Mouse (Mus musculus) layer of hippocampus, postnatal 10 days (tissue): ENCODE measurements around the gene Tnxb. TPM values are rescaled to one million over a fixed set of nuclear protein-coding genes. Genes with fewer than 3 reads are reported as not detected.
A peak's percentile ranks its signal among the peaks of the same experiment; 100 is the strongest.

Source experiments
- DNase-seq, 2 experiments: peaks; one replicate each; pipeline ENCODE4 v3.0.0; 2021; ENCODE audit warnings: low spot score in 2 of 2
- total RNA-seq, 2 experiments: library from RNA; stranded (reverse); gene quantifications; 2 replicates each; pipeline ENCODE4 v1.2.3; 2021

Tnxb gene
- total RNA-seq, 2 experiments from 2014 or later, result 4.1 to 4.7 TPM

DNA sequence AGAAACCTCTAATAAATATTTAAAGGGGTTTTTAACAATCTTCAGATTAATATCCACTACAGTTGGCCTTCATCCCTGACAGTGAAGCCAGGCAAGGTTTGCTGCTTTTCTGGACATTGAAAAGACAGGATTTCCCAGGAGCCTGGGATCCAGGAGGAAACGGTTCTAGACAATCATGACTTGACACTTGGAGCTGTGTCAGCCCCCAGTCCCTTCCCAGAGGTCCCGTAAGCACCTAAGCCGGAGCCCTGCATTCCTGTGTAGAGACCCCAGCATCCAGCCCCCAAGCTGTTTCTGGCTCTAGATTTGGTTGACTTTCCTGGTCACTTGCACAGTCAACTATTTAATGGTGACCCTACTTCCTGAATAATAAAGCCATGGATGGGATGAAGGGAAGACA, 11.7 kb upstream of the Tnxb start:
- no peak for DNase-seq

DNA sequence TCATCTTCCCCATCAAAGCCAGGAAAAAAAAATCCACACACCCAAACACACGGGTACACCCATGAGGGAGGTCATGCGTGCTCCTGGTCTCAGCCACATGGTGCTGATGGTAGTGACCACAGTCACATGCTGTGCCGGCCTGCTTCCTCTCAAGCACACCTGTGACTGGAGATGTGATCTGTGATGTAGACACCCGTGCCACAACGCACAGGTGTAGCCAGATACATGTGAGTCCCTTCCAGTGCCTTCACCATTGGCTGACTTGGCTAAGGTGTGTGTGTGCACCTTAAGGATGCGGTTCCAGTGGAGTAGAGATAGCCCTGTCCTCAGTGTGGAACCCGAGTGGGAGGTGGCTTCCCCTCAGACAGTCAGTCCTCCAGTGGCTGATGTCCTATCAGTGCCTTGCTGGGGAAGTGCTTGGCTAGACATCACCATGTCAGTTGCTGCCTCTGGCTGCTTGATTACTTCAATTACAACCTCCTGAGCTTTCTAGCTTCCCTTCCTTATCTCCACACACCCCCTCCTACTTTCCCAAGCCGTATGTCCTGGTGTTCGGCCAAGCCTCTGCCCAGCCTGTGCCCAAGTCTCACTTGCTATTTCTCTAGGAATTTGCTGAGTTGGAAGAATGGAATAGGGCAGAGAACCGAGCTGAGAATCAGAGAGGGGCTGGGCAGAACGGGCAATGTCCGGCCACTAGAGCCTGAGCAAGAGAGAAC, 11.0 kb upstream of the Tnxb start:
- DNase-seq, result peak in 1 of 2 experiments; percentile 11

DNA sequence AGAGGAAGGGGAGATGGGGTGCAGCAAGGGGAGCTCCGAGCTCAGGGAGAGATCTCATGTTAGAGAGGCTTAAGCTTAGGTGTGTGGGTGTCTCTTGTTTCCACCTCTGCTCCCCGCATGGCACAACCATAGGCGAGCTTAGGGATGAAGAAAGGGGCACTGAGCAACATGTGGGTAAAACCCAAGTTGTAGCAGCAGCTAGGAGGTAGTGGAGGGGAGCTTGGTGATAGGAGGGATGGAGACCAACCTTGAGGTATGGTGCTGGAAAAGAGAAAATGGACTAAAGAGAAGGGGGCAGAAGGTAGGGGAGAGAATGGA, 10.5 kb upstream of the Tnxb start:
- peak in 1 of 2 experiments; percentile 10 for DNase-seq

DNA sequence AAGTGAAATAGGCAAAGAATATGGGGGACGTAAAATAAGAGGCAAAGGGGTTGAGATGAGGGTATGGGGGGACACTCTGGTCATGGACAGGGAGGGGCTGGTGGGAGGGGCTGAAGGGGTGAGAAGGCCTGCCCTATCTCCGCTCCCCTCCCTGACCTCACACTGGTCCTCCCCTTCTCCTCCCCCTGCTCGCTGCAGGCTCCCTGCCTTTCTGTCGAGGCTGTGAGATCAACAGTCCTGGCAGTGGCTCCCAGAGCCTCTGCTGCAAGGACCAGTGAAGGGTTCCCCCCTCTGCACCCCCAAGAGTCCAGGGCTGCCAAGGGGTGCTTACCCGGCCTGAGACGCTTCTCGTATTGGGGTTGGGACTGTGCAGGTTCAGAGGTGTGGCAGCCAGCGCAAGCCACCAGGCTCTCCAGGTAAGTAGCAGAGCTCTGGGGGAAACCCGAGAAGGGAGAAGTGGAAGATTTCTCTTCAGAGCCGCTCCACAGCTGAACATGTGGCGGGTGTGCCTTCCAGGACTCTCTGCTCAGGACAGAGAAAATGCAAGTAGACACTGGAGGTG, 10.0 kb upstream of the Tnxb start:
- DNase-seq, result no peak

DNA sequence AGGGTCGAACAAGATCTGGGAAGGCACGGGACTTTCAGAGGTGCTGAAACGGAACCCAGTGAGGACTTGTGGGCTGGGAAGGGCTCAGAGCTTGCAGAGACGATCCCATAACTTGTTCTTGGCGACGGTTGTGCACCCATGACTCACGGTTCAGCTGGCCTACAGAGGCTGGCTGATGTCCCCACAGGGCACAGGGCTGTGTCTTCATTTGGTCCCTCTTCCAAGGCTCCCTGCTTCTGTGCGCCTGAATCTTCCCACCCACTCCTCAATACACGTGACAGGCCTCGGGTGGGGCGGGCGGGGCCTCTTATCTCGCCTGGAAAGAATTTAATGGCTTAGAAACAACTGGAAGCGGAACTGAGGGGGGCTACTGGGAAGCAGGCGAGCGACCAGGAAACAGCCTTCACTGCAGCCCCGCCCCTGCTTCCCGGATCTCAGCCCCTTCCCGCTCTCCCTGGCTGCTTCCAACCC, 9.2 kb upstream of the Tnxb start:
- DNase-seq, result no peak

DNA sequence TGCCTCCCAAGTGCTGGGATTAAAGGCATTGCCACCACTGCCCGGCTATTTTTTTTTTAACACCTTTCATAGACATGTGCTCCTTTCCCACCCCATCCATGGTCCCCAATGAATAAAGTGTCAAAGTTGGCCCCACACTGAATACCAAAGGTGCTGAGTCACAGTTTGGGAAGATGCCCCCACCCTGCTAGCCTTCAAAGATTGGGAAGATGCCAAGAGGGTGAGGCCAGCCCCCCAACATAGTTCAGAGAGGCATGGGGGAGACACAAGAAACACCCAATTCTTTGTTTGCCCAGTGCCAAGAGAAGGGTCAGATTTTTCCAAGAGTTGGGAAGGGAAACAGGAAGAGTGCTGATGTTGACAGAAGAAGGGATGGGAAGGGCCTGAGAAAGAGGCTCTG, 7.9 kb upstream of the Tnxb start:
- DNase-seq, result no peak

DNA sequence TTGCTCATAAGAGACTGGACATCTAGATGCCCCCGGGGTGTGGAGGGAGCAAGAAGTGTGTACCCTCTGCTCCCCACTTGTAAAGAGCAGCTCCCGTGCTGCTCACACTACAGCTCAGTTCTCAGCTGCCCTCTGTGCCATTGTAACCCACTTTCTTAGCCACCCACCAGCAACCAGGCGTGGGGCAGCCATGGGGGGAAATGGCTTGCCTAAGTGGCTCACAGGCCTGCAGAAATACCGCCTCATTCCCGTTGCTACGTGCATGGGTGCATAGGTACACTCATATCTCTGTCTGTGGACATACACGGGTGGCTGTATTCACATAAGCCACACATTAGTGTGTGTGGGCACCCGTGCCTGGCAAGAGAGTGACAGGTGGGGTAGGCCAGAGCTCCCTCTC, 7.4 kb upstream of the Tnxb start:
- DNase-seq, result no peak

DNA sequence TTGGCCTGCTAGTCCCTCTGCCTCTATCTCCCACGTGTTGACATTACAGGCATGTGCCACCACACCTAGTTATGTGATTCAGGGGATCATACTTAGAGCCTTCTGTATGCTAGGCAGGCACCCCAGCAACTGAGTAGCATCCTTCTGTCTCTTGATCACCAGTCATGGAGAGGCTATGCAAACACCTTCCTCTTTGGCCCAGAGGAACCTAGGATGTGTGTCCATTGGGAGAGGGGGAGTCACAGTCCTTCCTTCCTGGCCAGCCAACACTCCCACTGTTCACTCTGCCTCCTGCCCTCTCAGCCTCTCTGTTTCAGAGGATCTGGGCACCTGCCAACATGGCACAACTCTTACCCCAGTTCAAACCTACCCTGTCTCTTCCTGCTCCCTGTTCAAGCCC, 6.8 kb upstream of the Tnxb start:
- DNase-seq, result no peak

DNA sequence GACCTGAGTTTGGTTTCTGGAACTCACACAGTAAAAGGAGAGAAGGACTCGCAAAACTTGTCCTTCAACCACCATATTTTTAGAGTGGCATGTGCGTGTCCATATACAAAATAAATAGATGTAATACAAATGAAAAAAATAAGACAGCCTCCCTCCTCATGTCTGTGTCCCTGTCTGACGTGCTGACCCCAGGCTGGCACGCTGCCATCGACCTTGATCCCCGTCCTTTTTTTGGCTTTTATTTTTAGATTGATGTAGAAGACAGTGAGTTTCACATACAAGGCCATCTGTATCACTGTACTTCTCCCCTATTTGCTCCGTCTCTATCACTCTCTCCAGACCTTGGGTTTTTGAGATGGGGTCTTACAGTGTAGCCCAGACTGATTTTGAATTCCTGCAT, 5.9 kb upstream of the Tnxb start:
- DNase-seq, result no peak

DNA sequence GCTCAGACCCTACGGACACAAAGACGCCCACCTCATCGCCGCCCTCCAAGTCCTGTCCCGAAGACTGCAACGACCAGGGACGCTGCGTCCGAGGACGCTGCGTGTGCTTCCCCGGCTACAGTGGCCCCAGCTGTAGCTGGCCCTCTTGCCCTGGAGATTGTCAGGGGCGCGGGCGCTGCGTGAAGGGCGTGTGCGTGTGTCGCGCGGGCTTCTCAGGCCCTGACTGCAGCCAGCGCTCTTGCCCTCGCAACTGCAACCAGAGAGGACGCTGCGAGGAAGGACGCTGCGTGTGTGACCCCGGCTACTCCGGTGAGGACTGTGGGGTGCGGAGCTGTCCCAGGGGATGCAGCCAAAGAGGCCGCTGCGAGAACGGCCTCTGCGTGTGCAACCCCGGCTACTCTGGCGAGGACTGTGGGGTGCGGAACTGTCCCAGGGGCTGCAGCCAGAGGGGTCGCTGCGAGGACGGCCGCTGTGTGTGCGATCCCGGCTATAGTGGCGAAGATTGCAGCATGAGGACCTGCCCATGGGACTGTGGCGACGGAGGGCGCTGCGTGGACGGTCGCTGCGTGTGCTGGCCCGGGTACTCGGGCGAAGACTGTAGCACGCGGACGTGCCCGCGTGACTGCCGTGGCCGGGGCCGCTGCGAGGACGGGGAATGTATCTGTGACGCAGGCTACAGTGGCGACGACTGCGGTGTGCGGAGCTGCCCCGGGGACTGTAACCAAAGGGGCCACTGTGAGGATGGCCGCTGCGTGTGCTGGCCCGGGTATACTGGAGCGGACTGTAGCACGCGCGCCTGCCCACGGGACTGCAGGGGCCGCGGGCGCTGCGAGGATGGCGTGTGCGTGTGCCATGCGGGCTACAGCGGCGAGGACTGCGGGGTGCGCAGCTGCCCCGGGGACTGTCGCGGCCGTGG, 1.1 kb downstream of the Tnxb start:
- no peak for DNase-seq

DNA sequence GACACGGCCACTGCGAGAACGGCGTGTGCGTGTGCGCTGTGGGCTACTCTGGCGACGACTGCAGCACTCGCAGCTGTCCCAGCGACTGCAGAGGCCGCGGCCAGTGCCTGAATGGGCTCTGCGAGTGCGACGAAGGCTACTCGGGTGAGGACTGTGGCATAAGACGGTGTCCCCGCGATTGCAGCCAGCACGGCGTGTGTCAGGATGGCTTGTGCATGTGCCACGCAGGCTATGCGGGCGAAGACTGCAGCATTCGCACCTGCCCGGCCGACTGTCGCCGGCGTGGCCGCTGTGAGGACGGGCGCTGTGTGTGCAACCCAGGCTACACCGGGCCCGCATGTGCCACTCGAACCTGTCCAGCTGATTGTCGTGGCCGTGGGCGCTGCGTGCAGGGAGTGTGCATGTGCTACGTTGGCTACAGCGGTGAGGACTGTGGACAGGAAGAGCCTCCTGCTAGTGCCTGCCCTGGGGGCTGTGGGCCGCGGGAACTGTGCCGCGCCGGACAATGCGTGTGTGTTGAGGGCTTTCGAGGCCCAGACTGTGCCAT, 2.0 kb downstream of the Tnxb start:
- DNase-seq, result no peak

DNA sequence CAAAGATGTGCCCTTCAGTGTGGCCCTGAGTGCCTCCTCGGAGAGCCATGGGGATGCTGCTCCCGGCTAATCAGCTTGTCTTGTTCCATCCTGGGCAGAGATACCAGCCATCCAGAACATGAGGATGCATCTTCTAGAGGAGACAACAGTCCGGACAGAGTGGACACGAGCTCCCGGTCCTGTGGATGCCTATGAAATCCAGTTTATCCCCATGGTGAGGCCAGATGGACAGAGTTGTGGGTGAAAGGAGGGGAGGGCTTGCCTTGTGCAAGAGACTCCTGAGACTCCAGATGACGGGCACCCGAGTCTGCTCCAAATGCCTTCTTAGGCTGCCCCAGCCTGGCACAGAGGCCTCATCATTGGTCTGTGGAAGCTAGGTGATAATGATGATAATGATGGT, 2.8 kb downstream of the Tnxb start:
- no peak for DNase-seq

DNA sequence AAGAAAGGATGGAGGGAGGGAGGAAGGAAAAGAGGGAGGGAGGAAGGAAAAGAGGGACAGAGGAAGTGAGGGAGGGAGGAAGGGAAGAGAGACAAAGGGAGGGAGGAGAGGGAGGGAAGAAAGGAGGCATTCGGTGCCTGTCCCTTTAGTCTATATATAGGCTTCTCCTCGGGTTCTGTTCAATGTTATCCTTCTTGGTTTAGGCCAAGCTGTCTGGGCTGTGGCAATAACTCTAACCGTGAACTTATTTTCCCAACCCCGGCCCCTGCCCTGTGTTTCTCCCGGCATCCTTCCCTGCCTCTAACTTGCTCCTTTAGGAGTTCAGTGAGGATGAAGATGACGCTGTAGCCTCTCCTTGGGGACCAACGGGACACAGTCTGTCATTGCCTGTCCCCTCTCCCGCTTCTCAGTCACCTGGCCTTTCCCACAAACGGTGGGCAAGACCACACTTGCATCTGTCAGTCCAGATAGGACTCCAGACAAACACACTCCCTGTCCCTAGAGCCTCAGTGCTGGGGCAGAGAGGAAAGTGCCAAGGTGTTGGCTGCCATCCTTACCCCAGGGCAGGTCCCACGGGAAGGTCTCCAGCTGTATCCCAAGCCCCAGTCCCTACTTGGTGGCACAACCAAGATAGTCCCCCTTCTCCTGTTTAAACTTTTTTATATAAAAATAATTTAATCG, 4.3 kb downstream of the Tnxb start:
- no peak for DNase-seq

DNA sequence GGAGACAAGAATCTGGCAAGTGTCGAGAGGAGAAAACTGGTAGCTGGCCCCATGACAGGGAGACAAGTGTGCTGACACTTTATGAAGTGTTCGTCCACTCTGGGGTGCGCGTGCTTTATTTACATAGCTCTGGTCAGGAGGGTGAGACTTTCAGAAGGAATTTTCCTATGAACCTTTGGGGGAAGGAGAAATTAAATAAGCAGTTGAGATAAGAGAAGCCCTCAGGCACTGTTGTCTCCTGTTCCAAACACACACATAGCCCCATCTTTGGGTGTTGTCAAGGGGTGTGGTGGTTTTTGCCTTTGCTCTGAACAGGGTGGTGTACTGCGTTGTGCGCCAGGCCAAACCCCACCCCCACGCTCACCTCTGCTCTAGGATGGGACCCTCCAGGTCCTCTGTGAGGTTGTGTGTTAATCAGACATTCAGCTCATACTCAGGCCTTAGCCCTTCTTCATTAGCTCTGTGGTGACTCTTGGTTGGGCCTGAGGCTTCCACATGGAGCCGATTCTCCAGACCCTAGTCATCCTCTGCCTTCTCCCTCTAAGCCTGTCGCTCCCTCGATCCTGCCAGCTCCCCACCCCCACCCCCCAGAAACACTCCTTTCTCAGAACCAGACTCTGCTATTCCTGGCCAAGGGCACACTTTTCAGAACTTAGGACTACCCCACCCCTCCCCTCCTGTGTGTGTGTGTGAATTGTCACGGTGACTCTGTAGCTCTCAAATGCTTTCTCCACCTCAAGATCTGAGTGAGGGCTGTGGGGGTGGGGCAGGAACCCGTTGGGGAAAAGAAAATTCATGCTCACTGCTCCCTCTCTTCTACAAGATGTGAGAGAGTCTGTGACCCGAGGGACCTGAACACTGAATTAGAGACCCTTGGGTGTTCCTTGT, 5.1 kb downstream of the Tnxb start:
- no peak for DNase-seq

DNA sequence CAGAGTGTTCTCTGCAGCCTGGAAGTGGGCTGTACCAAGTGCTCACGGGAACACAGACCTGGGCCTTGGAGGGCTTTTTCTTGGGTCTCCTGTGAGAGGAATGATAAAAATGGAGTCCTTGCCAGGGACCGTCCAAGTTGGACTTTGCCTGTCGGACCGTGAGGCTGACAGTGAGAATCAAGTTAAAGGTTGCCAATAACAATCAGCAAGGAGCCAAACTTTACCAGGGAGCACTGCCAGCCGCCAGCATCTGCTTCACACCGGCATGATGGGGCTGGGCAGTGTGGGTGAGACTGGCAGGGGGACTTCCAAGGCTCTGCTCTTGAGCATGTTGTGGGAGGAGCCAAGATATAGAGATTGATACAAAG, 5.7 kb downstream of the Tnxb start:
- DNase-seq, result no peak

DNA sequence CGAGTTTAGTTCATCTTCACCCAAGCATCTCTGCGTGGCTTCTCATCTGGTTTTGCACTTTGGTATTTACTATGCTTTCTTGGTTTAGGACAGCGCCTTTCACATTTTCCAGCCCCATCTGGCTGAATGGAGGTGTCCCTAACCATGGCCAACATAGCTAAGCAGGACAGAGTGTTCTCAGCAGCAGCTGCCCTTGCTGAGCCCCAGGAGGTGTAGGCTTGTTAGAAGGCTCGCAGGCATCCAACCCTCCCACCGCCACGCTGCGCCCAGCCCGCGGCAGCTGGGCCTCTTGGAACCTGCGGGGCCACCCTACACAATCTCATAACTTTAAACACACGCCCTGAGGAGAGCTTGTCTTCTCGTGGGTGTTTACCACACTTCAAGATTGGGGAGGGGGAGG, 6.3 kb downstream of the Tnxb start:
- DNase-seq, result no peak

DNA sequence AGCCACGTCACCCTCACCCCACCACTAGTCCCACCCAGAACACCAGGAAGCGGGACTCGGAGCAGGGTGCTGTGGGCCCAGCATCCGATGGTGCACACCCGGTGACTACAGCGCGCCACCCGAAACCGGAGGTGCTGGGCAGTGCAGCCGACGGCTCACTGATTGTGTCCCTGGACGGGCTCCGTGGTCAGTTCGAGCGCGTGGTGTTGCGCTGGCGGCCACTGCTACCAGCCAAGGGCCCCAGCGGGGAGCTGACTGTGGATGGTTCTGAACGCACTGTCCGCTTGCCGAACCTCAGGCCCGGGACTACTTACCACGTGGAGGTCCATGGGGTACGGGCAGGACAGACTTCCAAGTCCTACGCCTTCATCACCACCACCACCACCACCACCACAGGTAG, 9.9 kb downstream of the Tnxb start:
- no peak for DNase-seq

DNA sequence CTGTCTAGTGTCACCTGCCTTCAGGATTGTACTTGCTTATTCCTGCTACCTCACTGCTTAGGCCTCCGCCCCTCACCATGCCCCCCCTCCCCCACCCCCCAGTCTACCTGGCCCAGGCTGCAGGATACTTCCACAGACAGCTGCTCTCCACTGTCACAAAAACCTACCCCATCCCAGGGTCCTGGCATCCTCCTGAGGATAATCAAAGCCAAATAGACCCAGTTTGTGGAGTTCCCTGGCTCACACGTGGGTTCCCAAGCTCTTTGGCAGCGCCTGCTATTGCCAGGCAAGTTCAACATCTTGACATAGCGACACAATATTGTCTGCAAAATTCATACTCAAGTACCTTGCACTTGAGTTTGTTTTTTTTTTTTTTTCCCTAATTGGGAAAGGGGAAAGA, 10.3 kb downstream of the Tnxb start:
- no peak for DNase-seq

DNA sequence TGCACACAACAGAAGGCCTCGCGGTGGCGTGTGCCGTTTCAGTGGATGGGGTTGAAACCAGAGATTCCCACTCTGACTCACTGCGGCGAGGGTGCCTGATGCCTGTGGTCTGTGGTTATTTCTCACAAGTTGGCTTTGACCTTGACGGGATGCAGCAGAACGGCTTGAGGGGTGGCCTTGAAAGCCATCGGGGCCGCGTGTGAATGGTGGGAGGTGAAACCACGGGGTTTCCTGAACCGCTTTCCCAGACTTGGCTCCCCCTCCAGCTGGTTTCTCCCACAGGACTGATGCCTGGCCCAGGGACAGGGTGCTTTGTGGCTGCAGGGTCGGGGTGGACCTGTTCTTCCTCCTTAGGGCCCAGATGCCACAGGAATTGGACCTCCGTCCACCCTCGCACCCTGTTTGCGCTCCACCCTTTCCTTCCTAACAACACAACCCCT, 10.8 kb downstream of the Tnxb start:
- no peak for DNase-seq

DNA sequence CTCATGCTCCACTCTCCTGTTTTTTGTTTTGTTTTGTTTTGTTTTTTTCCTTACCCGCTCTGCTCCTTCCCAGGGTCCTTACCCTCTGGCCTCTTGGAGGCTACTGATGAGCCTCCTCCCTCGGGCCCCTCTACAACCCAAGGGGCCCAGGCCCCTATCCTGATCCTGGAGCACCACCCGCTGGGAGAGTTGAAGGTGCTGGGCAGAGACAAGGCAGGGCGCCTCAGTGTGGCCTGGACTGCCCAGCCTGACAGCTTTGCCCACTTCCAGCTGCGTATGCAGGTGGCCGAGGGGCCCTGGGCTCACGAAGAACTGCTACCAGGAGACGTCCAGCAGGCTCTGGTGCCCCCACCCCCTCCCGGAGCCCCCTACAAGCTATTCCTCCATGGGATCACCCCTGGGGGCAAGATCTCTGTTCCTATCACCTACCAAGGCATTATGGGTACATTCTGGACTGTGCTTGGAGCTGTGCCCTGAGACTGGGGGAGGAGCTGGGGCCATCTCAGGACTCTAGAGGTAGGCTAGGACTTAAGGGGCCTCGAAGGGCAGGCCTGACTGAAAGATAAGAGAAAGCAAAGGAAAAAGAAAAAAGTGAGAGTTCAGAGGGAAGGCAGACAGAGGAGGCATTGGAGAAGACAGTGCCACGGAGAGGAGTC, 11.7 kb downstream of the Tnxb start:
- no peak for DNase-seq
